Comparison of ENCODE assay signal across 8 mouse cellular contexts in the genomic region with DNA sequence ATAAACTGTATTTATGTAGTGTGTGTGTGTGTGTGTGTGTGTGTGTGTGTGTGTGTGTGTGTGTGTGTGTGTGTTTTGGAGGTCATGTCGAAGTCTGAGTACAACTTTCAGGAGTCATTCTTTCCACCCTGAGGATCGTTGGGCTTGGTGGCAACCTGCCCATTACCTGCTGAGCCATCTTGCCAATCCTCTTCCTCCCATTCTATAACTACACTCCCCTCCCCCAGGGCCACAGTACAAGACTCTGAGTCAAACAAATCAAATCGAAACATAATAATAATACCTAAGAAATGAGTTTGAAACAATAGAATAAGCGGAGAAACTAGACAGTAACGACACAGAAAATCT. TPM values are rescaled to one million over a fixed set of nuclear protein-coding genes. Genes with fewer than 3 reads are reported as not detected.
A peak's percentile ranks its signal among the peaks of the same experiment; 100 is the strongest.
DNase-seq lines count a peak whose midpoint lies in the region; ATAC-seq and TF ChIP-seq lines count a peak whose summit lies in the region.

No protein-coding gene starts in this region.

- peaks cover 5% of the 10 kb centered on the region; the same call in 1 of the 2 replicates for H3K4me1 ChIP-seq in heart, embryonic 12.5 days (replicated peaks)
- H3K4me1 ChIP-seq in forebrain, postnatal 0 days (ENCODE audit: insufficient read depth): peaks cover 4% of the 10 kb centered on the region; the same call in 1 of the 2 replicates
- peaks cover 13% of the 10 kb centered on the region for H3K4me1 ChIP-seq in neural tube, embryonic 13.5 days (replicated peaks)

- peak overlapping the region; percentile 60; the same call in 1 of the 2 replicates for H3K4me3 ChIP-seq in heart, embryonic 12.5 days
- H3K4me3 ChIP-seq in forebrain, postnatal 0 days (ENCODE audit: low read depth, low read length): no peak overlapping the region
- H3K4me3 ChIP-seq in neural tube, embryonic 13.5 days: peak overlapping the region; percentile 70; the same call in 1 of the 2 replicates

- no peaks in the 10 kb centered on the region for H3K9me3 ChIP-seq in heart, embryonic 12.5 days (replicated peaks)
- H3K9me3 ChIP-seq in forebrain, postnatal 0 days (ENCODE audit: low read length): no peaks in the 10 kb centered on the region
- H3K9me3 ChIP-seq in neural tube, embryonic 13.5 days: no peaks in the 10 kb centered on the region

- peak overlapping the region; percentile 67 for H3K4me2 ChIP-seq in heart, embryonic 12.5 days
- H3K4me2 ChIP-seq in forebrain, postnatal 0 days (ENCODE audit: low read depth): peak overlapping the region; percentile 55
- peak overlapping the region; percentile 65 for H3K4me2 ChIP-seq in neural tube, embryonic 13.5 days

- TF ChIP-seq CTCF in forebrain, postnatal 0 days (IDR thresholded peaks at IDR 0.05; ENCODE audit: low read depth): no peak

- no peak for ATAC-seq in heart, embryonic 12.5 days (ENCODE audit: insufficient number of reproducible peaks, low FRiP score)
- ATAC-seq in forebrain, postnatal 0 days: no peak
- no peak; the same call in 1 of the 2 replicates for ATAC-seq in neural tube, embryonic 13.5 days (ENCODE audit: low read depth)
- no peak for ATAC-seq in megakaryocyte progenitor cell, adult 5-6 weeks (replicated peaks; ENCODE audit: poor library complexity)

- DNase-seq in heart, adult 11 months: no peak
- peak; percentile 1 for DNase-seq in lung, postnatal 14 days
- DNase-seq in lung, postnatal 10 days: no peak
- no peak for DNase-seq in forebrain, postnatal 0 days
- no peak for DNase-seq in thymus, postnatal 14 days

- no peaks in the 10 kb centered on the region for H3K27me3 ChIP-seq in heart, embryonic 12.5 days (replicated peaks)
- H3K27me3 ChIP-seq in forebrain, postnatal 0 days (ENCODE audit: insufficient read depth, low read length): no peaks in the 10 kb centered on the region
- H3K27me3 ChIP-seq in neural tube, embryonic 13.5 days: no peaks in the 10 kb centered on the region

- H3K9ac ChIP-seq in heart, embryonic 12.5 days: 0 out of 2 replicates have a peak overlapping the region, but pooled peaks have one; percentile 30
- no peak overlapping the region for H3K9ac ChIP-seq in forebrain, postnatal 0 days
- H3K9ac ChIP-seq in neural tube, embryonic 13.5 days: no peak overlapping the region

- no peak overlapping the region for H3K27ac ChIP-seq in heart, embryonic 12.5 days (ENCODE audit: poor library complexity, severe bottlenecking)
- H3K27ac ChIP-seq in forebrain, postnatal 0 days (ENCODE audit: low read depth, low read length): no peak overlapping the region
- no peak overlapping the region for H3K27ac ChIP-seq in neural tube, embryonic 13.5 days (replicated peaks)

- WGBS in heart, embryonic 12.5 days: 76% methylated on average over 4 of the region's 5 CpGs
- WGBS in forebrain, postnatal 0 days: 59% methylated on average over 5 of the region's 5 CpGs
- WGBS in neural tube, embryonic 13.5 days: 70% methylated on average over 5 of the region's 5 CpGs

- H3K36me3 ChIP-seq in heart, embryonic 12.5 days: no peaks in the 10 kb centered on the region
- 0 out of 2 replicates have a peak, but pooled peaks cover 5% of the 10 kb centered on the region for H3K36me3 ChIP-seq in forebrain, postnatal 0 days (ENCODE audit: insufficient read depth)
- H3K36me3 ChIP-seq in neural tube, embryonic 13.5 days: 0 out of 2 replicates have a peak, but pooled peaks cover 4% of the 10 kb centered on the region

RNA-seq across cellular contexts. Expression of gene Bbs7, which starts 0.6 kb away (rescaled TPM):
- polyA plus RNA-seq in heart, embryonic 12.5 days (2016; fragmentation: Nextera tagmentation; extraction: Ambion mirVana): 11.8 and 12.0 TPM in 2 replicates
- total RNA-seq in forebrain, postnatal 0 days (2014; rRNA removed): 15.1 and 15.5 TPM in 2 replicates
- polyA plus RNA-seq in forebrain, postnatal 0 days (2015; fragmentation: Nextera tagmentation; extraction: Ambion mirVana): 13.4 and 14.9 TPM in 2 replicates
- polyA plus RNA-seq in neural tube, embryonic 13.5 days (2015; fragmentation: Nextera tagmentation; extraction: Ambion mirVana): 19.4 and 20.5 TPM in 2 replicates
- 2.1 and 3.0 TPM in 2 replicates for total RNA-seq in megakaryocyte progenitor cell, adult 5-6 weeks (2015)
- total RNA-seq in megakaryocyte progenitor cell, adult 5-6 weeks (2017): 3.0 and 9.4 TPM in 2 replicates

RNA-seq across cellular contexts. Expression of gene Ccna2, which starts 41.9 kb away (rescaled TPM):
- polyA plus RNA-seq in heart, embryonic 12.5 days (2016; fragmentation: Nextera tagmentation; extraction: Ambion mirVana): 194 and 199 TPM in 2 replicates
- 16.8 and 23.9 TPM in 2 replicates for total RNA-seq in forebrain, postnatal 0 days (2014; rRNA removed)
- polyA plus RNA-seq in forebrain, postnatal 0 days (2015; fragmentation: Nextera tagmentation; extraction: Ambion mirVana): 20.5 and 20.7 TPM in 2 replicates
- 33.4 and 43.6 TPM in 2 replicates for polyA plus RNA-seq in neural tube, embryonic 13.5 days (2015; fragmentation: Nextera tagmentation; extraction: Ambion mirVana)
- total RNA-seq in megakaryocyte progenitor cell, adult 5-6 weeks (2015): 225 and 227 TPM in 2 replicates
- total RNA-seq in megakaryocyte progenitor cell, adult 5-6 weeks (2017): 186 and 200 TPM in 2 replicates
